ENCODE assay signal across 8 mouse cellular contexts in the genomic region with DNA sequence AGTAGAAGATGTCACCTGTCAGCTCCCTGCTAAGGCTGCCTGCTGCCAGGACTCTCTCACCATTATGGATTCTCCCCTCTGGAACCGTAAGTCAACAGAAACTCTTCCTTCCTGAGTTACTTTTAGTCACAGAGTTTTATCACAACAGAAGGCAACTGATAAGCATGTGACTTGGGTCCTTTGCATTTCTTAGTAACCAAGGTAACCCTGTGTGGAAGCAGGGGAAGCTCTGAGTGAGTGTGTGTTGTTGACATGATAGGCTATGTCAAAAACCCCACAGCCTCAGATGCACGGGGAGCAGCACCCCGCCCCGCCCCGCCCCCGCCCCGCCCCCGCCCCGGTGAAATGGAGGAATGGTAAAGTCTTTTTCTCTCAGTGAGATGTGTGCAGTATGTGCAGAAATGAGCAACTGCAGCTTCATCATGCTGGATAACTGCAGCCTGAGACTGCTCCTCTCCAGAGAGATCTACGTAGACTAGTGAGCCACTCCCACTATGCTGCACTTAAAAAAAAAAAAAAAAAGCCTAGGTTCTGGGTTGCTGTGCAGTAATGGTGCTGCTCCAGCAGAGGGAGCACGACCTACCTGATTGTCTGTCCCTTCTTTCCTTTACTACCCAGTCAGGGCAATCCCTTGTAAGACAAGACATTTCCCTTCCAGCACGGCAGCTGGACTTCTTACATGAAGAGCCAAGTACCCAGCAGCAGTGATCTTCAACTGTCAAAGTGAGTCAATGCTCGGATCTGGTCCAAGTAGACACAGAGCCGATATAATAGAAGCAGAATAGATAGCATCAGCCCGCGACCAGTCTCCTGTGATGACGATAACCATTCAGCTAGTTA.
DNase-seq lines count a peak whose midpoint lies in the region; ATAC-seq lines count a peak whose summit lies in the region.

No protein-coding gene starts in this region.

- 36% methylated on average over 17 of the region's 17 CpGs for WGBS in heart, embryonic 16.5 days
- 47% methylated on average over 17 of the region's 17 CpGs for WGBS in neural tube, embryonic 15.5 days

- H3K4me1 ChIP-seq in heart, embryonic 16.5 days (ENCODE audit: control insufficient read depth, insufficient read depth, low read length): peaks cover 3% of the 10 kb centered on the region; the same call in 1 of the 2 replicates
- H3K4me1 ChIP-seq in neural tube, embryonic 15.5 days: peaks cover 7% of the 10 kb centered on the region; the same call in 1 of the 2 replicates

- H3K4me2 ChIP-seq in heart, embryonic 16.5 days (ENCODE audit: low read depth, low read length): peak overlapping the region; percentile 54
- peak overlapping the region; percentile 53 for H3K4me2 ChIP-seq in neural tube, embryonic 15.5 days

- ATAC-seq in heart, embryonic 16.5 days (replicated peaks; ENCODE audit: extremely low read depth, insufficient read depth, low FRiP score): no peak
- peak; percentile 89 for ATAC-seq in neural tube, embryonic 15.5 days (ENCODE audit: low FRiP score)

- no peak overlapping the region for H3K9ac ChIP-seq in heart, embryonic 16.5 days (ENCODE audit: low read length)
- no peak overlapping the region for H3K9ac ChIP-seq in neural tube, embryonic 15.5 days (replicated peaks)

- H3K9me3 ChIP-seq in heart, embryonic 16.5 days (replicated peaks; ENCODE audit: control insufficient read depth, low read length): no peaks in the 10 kb centered on the region
- H3K9me3 ChIP-seq in neural tube, embryonic 15.5 days (replicated peaks): no peaks in the 10 kb centered on the region

- DNase-seq in CD4-positive, CD25-positive, alpha-beta regulatory T cell, adult 2 months (ENCODE audit: low read depth, low spot score): peak; percentile 85
- peak; percentile 41 for DNase-seq in adipocyte (ENCODE audit: low spot score)
- peak; percentile 42 for DNase-seq in embryo, embryonic 9.5 days (ENCODE audit: extremely low spot score)
- DNase-seq in kidney, postnatal 25 days: peak; percentile 52 to 70
- peak; percentile 40 to 59 for DNase-seq in lung, adult 18-20 months
- peak; percentile 66 for DNase-seq in thymus, postnatal 25 days

- H3K4me3 ChIP-seq in heart, embryonic 16.5 days (ENCODE audit: low read length): peak overlapping the region; percentile 41
- peak overlapping the region; percentile 28 for H3K4me3 ChIP-seq in neural tube, embryonic 15.5 days (replicated peaks)

- no peaks in the 10 kb centered on the region for H3K27me3 ChIP-seq in heart, embryonic 16.5 days (ENCODE audit: control insufficient read depth, insufficient read depth, low read length)
- H3K27me3 ChIP-seq in neural tube, embryonic 15.5 days (replicated peaks): no peaks in the 10 kb centered on the region

- no peaks in the 10 kb centered on the region for H3K36me3 ChIP-seq in heart, embryonic 16.5 days (ENCODE audit: control insufficient read depth, insufficient read depth)
- no peaks in the 10 kb centered on the region for H3K36me3 ChIP-seq in neural tube, embryonic 15.5 days

- no peak overlapping the region for H3K27ac ChIP-seq in heart, embryonic 16.5 days (ENCODE audit: low read length)
- 0 out of 2 replicates have a peak overlapping the region, but pooled peaks have one; percentile 23 for H3K27ac ChIP-seq in neural tube, embryonic 15.5 days (replicated peaks)
